Mouse (Mus musculus): ENCODE measurements around the gene Emilin1. TPM values are rescaled to one million over a fixed set of nuclear protein-coding genes. Genes with fewer than 3 reads are reported as not detected.

The Emilin1 gene
- total and polyA plus RNA-seq, 3 experiments = 0.11 to 0.63 (median 0.34) TPM

DNA sequence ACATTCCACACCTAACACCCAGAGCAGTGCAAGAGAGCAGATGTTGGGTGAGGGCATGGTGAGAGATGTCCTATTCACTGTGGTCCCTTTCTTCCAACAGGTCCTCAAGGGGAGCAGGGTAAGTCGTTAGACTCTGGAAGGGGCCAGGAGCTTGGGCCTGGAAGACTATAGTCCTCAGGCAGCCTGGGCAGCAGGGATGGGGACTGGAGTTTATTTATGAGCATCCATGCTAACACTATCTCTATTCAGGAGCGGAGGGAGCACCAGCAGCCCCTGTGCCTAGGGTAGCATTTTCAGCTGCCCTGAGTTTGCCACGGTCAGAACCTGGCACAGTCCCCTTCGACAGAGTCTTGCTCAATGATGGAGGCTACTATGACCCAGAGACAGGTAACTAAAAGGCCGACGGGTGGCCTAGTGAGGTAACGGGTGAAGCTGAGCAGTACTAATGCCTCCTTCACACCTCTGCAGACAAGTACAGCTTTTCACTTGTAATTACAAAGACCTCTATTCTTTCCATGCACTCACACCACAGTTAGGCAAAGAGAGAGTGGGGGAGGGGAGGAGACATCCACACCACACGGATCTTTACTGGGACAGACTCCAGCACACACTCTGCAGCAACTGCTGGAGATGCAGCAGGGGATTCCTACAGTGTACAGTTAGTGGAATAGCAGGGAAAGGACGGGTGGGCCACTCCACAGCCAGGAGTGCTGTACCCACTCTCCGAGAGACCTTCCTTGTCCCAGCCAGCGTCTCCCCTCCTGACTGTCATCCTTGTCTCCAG is 6.8 kb downstream of the Emilin1 start:
- H3K27me3 ChIP-seq (replicated peaks) = peaks cover 70% of the 10 kb centered on the region
- in situ Hi-C loops (cut with MboI; ENCODE audit: low pct_ligation_motif_present, low pct_unique_long_range_greater_than_20kb, low sequenced_read_pairs) = loop anchor here (5.0 kb wide), 1 partner anchor 118 kb away; no protein-coding TSS in a partner anchor

GRCm38 (mm10) chr5:30920621-30921020 is 7.4 kb downstream of the Emilin1 start:
- Histone ChIP-seq H3K27ac (ENCODE audit: insufficient read depth, low read depth) (no peak overlapping the region), H3K4me3 (replicated peaks in 1 of 3; ENCODE audit: low read depth in 2 of 3, low read length in 2 of 3, poor library complexity in 1 of 3) (peak overlapping the region; percentile 37 to 60 (median 37)), H3K79me2 (replicated peaks; ENCODE audit: control insufficient read depth, extremely low read depth, insufficient read depth, poor library complexity, severe bottlenecking) (no peaks in the 10 kb centered on the region), H3K9ac (ENCODE audit: insufficient read depth, low read depth) (peak overlapping the region; percentile 20; the same call in 1 of the 2 replicates), H3K4me2 (ENCODE audit: insufficient read depth, low read depth, poor library complexity, severe bottlenecking) (peak overlapping the region; percentile 54), H3K27me3 (replicated peaks) (peaks cover 75% of the 10 kb centered on the region), H3K9me3 (replicated peaks; ENCODE audit: low read length) (no peaks in the 10 kb centered on the region), H3K4me1 (ENCODE audit: control insufficient read depth in 1 of 2, insufficient read depth in 2 of 2) (peaks cover 9 to 47% of the 10 kb centered on the region in 2 experiments), H3K36me3 (replicated peaks in 1 of 2; ENCODE audit: control insufficient read depth in 1 of 2, insufficient read depth in 1 of 2, low read length in 1 of 2) (no peaks in the 10 kb centered on the region)
- no peak for TF ChIP-seq JUND (conservative IDR thresholded peaks at IDR 0.05; ENCODE audit: low read depth, low read length)
- no peak for TF ChIP-seq ZNF384 (IDR thresholded peaks at IDR 0.05; ENCODE audit: low read depth, low read length)
- no peak for TF ChIP-seq SMC3 (IDR thresholded peaks at IDR 0.05; ENCODE audit: low read depth, low read length)
- no peak for DNase-seq (ENCODE audit: extremely low read depth)
- in situ Hi-C loops (cut with MboI; ENCODE audit: low pct_ligation_motif_present, low pct_unique_long_range_greater_than_20kb, low sequenced_read_pairs) (loop anchor here (5.0 kb wide), 1 partner anchor 118 kb away; no protein-coding TSS in a partner anchor), dilution Hi-C loops (cut with MboI; ENCODE audit: extremely low pct_ligation_motif_present, extremely low pct_unique_long_range_greater_than_20kb, low sequenced_read_pairs) (no loop called here)

More for the DNA sequence above, 6.8 kb downstream of the Emilin1 start:
- no peaks in the 10 kb centered on the region for H3K9me3 ChIP-seq (replicated peaks; ENCODE audit: low read length)
- dilution Hi-C loops (cut with MboI; ENCODE audit: extremely low pct_ligation_motif_present, extremely low pct_unique_long_range_greater_than_20kb, low sequenced_read_pairs) = no loop called here
- H3K9ac ChIP-seq (ENCODE audit: insufficient read depth, low read depth) = no peak overlapping the region
- peak overlapping the region in 1 of 3 experiments; percentile 37 for H3K4me3 ChIP-seq (replicated peaks in 1 of 3; ENCODE audit: low read depth in 2 of 3, low read length in 2 of 3, poor library complexity in 1 of 3)
- H3K79me2 ChIP-seq (replicated peaks; ENCODE audit: control insufficient read depth, extremely low read depth, insufficient read depth, poor library complexity, severe bottlenecking) = no peaks in the 10 kb centered on the region
- no peak for DNase-seq (ENCODE audit: extremely low read depth)
- H3K4me1 ChIP-seq (ENCODE audit: control insufficient read depth in 1 of 2, insufficient read depth in 2 of 2) = peaks cover 12 to 53% of the 10 kb centered on the region in 2 experiments
- no peak overlapping the region for H3K27ac ChIP-seq (ENCODE audit: insufficient read depth, low read depth)
- no peak for TF ChIP-seq BHLHE40 (IDR thresholded peaks at IDR 0.05; ENCODE audit: low read depth, low read length)
- 0 out of 2 replicates have a peak, but pooled peaks have one; percentile 24 for TF ChIP-seq CHD2 (IDR thresholded peaks at IDR 0.05; ENCODE audit: low read length)
- H3K36me3 ChIP-seq (replicated peaks in 1 of 2; ENCODE audit: control insufficient read depth in 1 of 2, insufficient read depth in 1 of 2, low read length in 1 of 2) = no peaks in the 10 kb centered on the region
- H3K4me2 ChIP-seq (ENCODE audit: insufficient read depth, low read depth, poor library complexity, severe bottlenecking) = peak overlapping the region; percentile 54

DNA sequence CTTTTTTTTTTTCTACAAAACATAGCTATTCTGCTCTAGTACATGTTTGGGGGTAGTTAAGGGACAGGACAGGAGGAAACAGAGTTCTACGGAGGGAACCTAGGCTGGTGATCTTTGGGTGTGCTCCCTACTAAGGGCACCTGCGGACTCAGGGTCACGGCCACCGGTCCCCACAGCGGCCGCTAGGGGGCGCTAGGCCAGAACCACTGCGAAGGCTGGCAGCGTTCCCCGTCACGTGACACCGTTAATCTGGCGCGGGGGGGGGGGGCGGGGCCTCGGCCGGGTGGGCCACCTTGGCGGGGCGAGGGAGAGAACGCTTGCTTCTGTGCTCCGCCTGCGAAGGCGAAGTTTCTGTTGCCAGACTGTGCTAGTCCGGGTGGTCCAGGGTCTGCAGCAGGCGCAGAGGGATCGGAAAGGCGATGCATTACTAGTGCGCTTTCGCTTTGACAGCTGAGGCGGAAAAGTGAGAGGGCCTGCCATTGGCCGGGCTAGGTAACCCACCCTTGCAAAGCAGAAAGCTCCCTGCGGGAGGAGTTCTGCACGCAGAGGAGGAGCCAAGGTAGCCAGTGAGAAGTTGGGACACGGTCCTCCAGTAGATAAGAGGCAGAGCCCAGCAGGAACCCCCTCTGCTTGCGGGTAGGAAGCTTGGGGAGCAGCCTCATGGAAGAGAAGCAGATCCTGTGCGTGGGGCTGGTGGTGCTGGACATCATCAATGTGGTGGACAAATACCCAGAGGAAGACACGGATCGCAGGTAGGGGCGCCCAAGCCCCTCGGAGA is 8.2 kb downstream of the Emilin1 start, which contains the start of gene Khk:
Khk (plus strand) TSS at position 176 of the 778 bp plus-strand sequence.
- H3K27ac ChIP-seq (ENCODE audit: insufficient read depth, low read depth) = no peak within 1 kb of the TSS
- peak within 1 kb of the TSS; percentile 54 for H3K4me2 ChIP-seq (ENCODE audit: insufficient read depth, low read depth, poor library complexity, severe bottlenecking)
- H3K9me3 ChIP-seq (replicated peaks; ENCODE audit: low read length) = no peaks in the 10 kb centered on the region
- H3K4me1 ChIP-seq (ENCODE audit: control insufficient read depth in 1 of 2, insufficient read depth in 2 of 2) = peaks cover 8 to 40% of the 10 kb centered on the region in 2 experiments; a peak in 3 of 4 replicates
- peaks cover 83% of the 10 kb centered on the region for H3K27me3 ChIP-seq (replicated peaks)
- H3K36me3 ChIP-seq (replicated peaks in 1 of 2; ENCODE audit: control insufficient read depth in 1 of 2, insufficient read depth in 1 of 2, low read length in 1 of 2) = no peaks in the 10 kb centered on the region
- H3K4me3 ChIP-seq (replicated peaks in 1 of 3; ENCODE audit: low read depth in 2 of 3, low read length in 2 of 3, poor library complexity in 1 of 3) = peak within 1 kb of the TSS; percentile 60 to 68 (median 68)
- peak; percentile 90 for DNase-seq (ENCODE audit: extremely low read depth)
- no peaks in the 10 kb centered on the region for H3K79me2 ChIP-seq (replicated peaks; ENCODE audit: control insufficient read depth, extremely low read depth, insufficient read depth, poor library complexity, severe bottlenecking)
- dilution Hi-C loops (cut with MboI; ENCODE audit: extremely low pct_ligation_motif_present, extremely low pct_unique_long_range_greater_than_20kb, low sequenced_read_pairs) = no loop called here
- in situ Hi-C loops (cut with MboI; ENCODE audit: low pct_ligation_motif_present, low pct_unique_long_range_greater_than_20kb, low sequenced_read_pairs) = loop anchor here (5.0 kb wide), 1 partner anchor 119 kb away; no protein-coding TSS in a partner anchor
- H3K9ac ChIP-seq (ENCODE audit: insufficient read depth, low read depth) = peak within 1 kb of the TSS; percentile 48
- TF ChIP-seq ZMIZ1 (IDR thresholded peaks at IDR 0.05; ENCODE audit: low read depth, low read length) (0 out of 2 replicates have a peak, but pooled peaks have one; percentile 40), SIN3A (IDR thresholded peaks at IDR 0.05; ENCODE audit: low read length) (0 out of 2 replicates have a peak, but pooled peaks have one; percentile 67), MAZ (IDR thresholded peaks at IDR 0.05; ENCODE audit: low read depth, low read length) (0 out of 2 replicates have a peak, but pooled peaks have one; percentile 50), NELFE (IDR thresholded peaks at IDR 0.05; ENCODE audit: low read depth, low read length) (peak; percentile 35; the same call in 1 of the 2 replicates), BHLHE40 (IDR thresholded peaks at IDR 0.05; ENCODE audit: low read depth, low read length) (peak; percentile 85), E2F4 (IDR thresholded peaks at IDR 0.05; ENCODE audit: insufficient replicate concordance, low read depth, low read length) (no peak), MXI1 (IDR thresholded peaks at IDR 0.05; ENCODE audit: low read depth, low read length) (0 out of 2 replicates have a peak, but pooled peaks have one; percentile 29), SMC3 (IDR thresholded peaks at IDR 0.05; ENCODE audit: low read depth, low read length) (peak; percentile 36), USF2 (conservative IDR thresholded peaks at IDR 0.05; ENCODE audit: low read depth, low read length) (peak; percentile 83), MEF2A (IDR thresholded peaks at IDR 0.05; ENCODE audit: borderline replicate concordance, low read depth, low read length) (0 out of 2 replicates have a peak, but pooled peaks have one; percentile 14), RCOR1 (conservative IDR thresholded peaks at IDR 0.05; ENCODE audit: low read depth, low read length) (no peak), CHD2 (IDR thresholded peaks at IDR 0.05; ENCODE audit: low read length) (no peak), CHD1 (IDR thresholded peaks at IDR 0.05; ENCODE audit: low read depth, low read length) (no peak), POLR2A (IDR thresholded peaks at IDR 0.05; ENCODE audit: low read depth, low read length) (peak; percentile 44; the same call in 1 of the 2 replicates), CTCF (conservative IDR thresholded peaks at IDR 0.05 in 1 of 2, IDR thresholded peaks at IDR 0.05 in 1 of 2; ENCODE audit: low read depth in 2 of 2, low read length in 2 of 2) (peak; percentile 54 to 81; a peak in 3 of 4 replicates), GABPA (IDR thresholded peaks at IDR 0.05; ENCODE audit: insufficient replicate concordance, low read depth, low read length) (no peak), MAX (IDR thresholded peaks at IDR 0.05; ENCODE audit: low read length) (peak; percentile 40; the same call in 1 of the 2 replicates), IRF4 (IDR thresholded peaks at IDR 0.05; ENCODE audit: low read depth, low read length) (peak; percentile 27; the same call in 1 of the 2 replicates)

All from CH12.LX (cell line).